Mouse (Mus musculus) intestine, postnatal 0 days (tissue): ENCODE measurements at regions not wholly inside any gene's neighbourhood (a gene's known extent, or its start where the extent isn't known, plus 50 kb on each side); places are given as distances from the start of the nearest gene placed in this dataset.

Source experiments
- ATAC-seq: fragments of 200-750 bp; cut with Nextera tagmentation; 2 replicates; pipeline ENCODE4 v1.8.0; 2017; ENCODE audit warnings: mild to moderate bottlenecking, moderate TSS enrichment, moderate library complexity
- H3K27ac ChIP-seq: fragments of 300-500 bp; sonication (generic); 2 replicates; pipeline ENCODE4 v1.5.1; 2014; ENCODE audit warnings: mild to moderate bottlenecking, low read depth, low read length, moderate library complexity
- H3K27me3 ChIP-seq: fragments of 300-500 bp; sonication (generic); replicated peaks from 2 replicates; pipeline ENCODE4 v1.6.1; 2014; ENCODE audit warnings: low read length, mixed read lengths; ENCODE audit not compliant: control insufficient read depth, insufficient read depth
- H3K36me3 ChIP-seq: fragments of 300-500 bp; sonication (generic); 2 replicates; pipeline ENCODE4 v1.6.1; 2014; ENCODE audit warnings: mild to moderate bottlenecking, moderate library complexity; ENCODE audit not compliant: control insufficient read depth, insufficient read depth
- H3K4me1 ChIP-seq: fragments of 300-500 bp; sonication (generic); replicated peaks from 2 replicates; pipeline ENCODE4 v1.6.1; 2014; ENCODE audit warnings: antibody characterized with exemption, low read length, mixed read lengths; ENCODE audit not compliant: control insufficient read depth, insufficient read depth
- H3K4me2 ChIP-seq: fragments of 300-500 bp; sonication (generic); replicated peaks from 2 replicates; pipeline ENCODE4 v1.6.1; 2014; ENCODE audit warnings: low read depth, mild to moderate bottlenecking, moderate library complexity
- H3K4me3 ChIP-seq: fragments of 300-500 bp; sonication (generic); 2 replicates; pipeline ENCODE4 v1.5.1; 2014; ENCODE audit warnings: low read depth, low read length
- H3K9ac ChIP-seq: fragments of 300-500 bp; sonication (generic); 2 replicates; pipeline ENCODE4 v1.6.1; 2014; ENCODE audit warnings: mild to moderate bottlenecking, low read depth, low read length
- H3K9me3 ChIP-seq: fragments of 300-500 bp; sonication (generic); 2 replicates; pipeline ENCODE4 v1.6.1; 2016; ENCODE audit warnings: mixed run types; ENCODE audit not compliant: control insufficient read depth
- CTCF ChIP-seq: sonication (generic); IDR thresholded peaks from 2 replicates; pipeline ENCODE4 v1.5.1; 2016; ENCODE audit warnings: low read depth, mild to moderate bottlenecking, control low read depth, antibody characterized with exemption, moderate library complexity
- WGBS: fragments of 180-500 bp; shearing (Covaris S2); extraction: QIAGEN DNeasy Blood & Tissue Kit; methylation state at CpG from one replicate; pipeline ENCODE4 v1.1.7; 2014; 5-methylcytosine and 5-hydroxymethylcytosine counted together

GRCm38 (mm10) chr8:112189698-112190097 is 174.9 kb upstream of the Gm6793 start:
- Histone ChIP-seq H3K4me1 (no peaks in the 10 kb centered on the region), H3K4me3 (no peak overlapping the region), H3K27ac (no peak overlapping the region), H3K27me3 (no peaks in the 10 kb centered on the region), H3K4me2 (no peak overlapping the region), H3K9ac (no peak overlapping the region), H3K9me3 (no peaks in the 10 kb centered on the region), H3K36me3 (no peaks in the 10 kb centered on the region)
- no peak for TF ChIP-seq CTCF
- no peak for ATAC-seq
- WGBS = 29% methylated on average over 2 of the region's 2 CpGs

- H3K36me3 ChIP-seq = no peaks in the 10 kb centered on the region
- no peak overlapping the region for H3K4me3 ChIP-seq
- H3K9me3 ChIP-seq = no peaks in the 10 kb centered on the region
- H3K27ac ChIP-seq = no peak overlapping the region
- ATAC-seq = no peak
- H3K4me2 ChIP-seq = no peak overlapping the region
- no peaks in the 10 kb centered on the region for H3K4me1 ChIP-seq
- H3K9ac ChIP-seq = no peak overlapping the region
- no peaks in the 10 kb centered on the region for H3K27me3 ChIP-seq
- TF ChIP-seq CTCF = no peak
- WGBS = 97% methylated on average over 1 of the region's 1 CpGs
Measured at GRCm38 (mm10) chr8:112170184-112170583, 155.3 kb upstream of the Gm6793 start.

GRCm38 (mm10) chr8:112156656-112157055 is 141.8 kb upstream of the Gm6793 start:
- Histone ChIP-seq H3K9ac (no peak overlapping the region), H3K4me1 (no peaks in the 10 kb centered on the region), H3K4me3 (no peak overlapping the region), H3K4me2 (no peak overlapping the region), H3K27me3 (no peaks in the 10 kb centered on the region), H3K27ac (no peak overlapping the region), H3K36me3 (no peaks in the 10 kb centered on the region), H3K9me3 (no peaks in the 10 kb centered on the region)
- TF ChIP-seq CTCF = no peak
- WGBS = 83% methylated on average over 7 of the region's 7 CpGs
- ATAC-seq = no peak

DNA sequence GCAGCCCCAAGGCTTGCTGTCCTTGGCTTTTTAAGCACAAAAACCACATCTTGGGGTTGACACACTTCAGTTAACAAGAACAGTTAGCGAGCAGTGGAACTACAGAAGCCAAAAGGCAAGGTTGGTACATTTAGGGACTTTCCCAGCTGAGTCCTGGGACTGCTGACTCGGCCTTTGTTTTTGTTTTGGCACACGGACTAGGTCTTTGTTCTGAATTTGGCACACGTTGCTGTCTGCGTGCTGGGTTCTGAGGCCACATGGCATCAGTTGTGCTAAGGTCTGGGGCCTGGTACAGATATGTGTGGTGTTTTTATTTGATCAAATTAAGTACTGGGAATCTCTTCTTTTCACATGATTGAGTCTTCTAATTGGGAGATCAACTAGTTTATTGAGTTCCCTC is 124.1 kb upstream of the Gm6793 start:
- Histone ChIP-seq H3K36me3 (no peaks in the 10 kb centered on the region), H3K4me3 (no peak overlapping the region), H3K9me3 (no peaks in the 10 kb centered on the region), H3K27ac (no peak overlapping the region), H3K9ac (no peak overlapping the region), H3K27me3 (no peaks in the 10 kb centered on the region), H3K4me2 (no peak overlapping the region), H3K4me1 (no peaks in the 10 kb centered on the region)
- WGBS = 73% methylated on average over 5 of the region's 5 CpGs
- ATAC-seq = no peak
- TF ChIP-seq CTCF = no peak

GRCm38 (mm10) chr8:112130196-112130595 is 115.4 kb upstream of the Gm6793 start:
- no peak for TF ChIP-seq CTCF
- Histone ChIP-seq H3K9me3 (no peaks in the 10 kb centered on the region), H3K4me1 (no peaks in the 10 kb centered on the region), H3K4me2 (no peak overlapping the region), H3K27me3 (no peaks in the 10 kb centered on the region), H3K36me3 (no peaks in the 10 kb centered on the region), H3K4me3 (no peak overlapping the region), H3K27ac (no peak overlapping the region), H3K9ac (no peak overlapping the region)
- no peak for ATAC-seq
- WGBS = 69% methylated on average over 2 of the region's 2 CpGs

DNA sequence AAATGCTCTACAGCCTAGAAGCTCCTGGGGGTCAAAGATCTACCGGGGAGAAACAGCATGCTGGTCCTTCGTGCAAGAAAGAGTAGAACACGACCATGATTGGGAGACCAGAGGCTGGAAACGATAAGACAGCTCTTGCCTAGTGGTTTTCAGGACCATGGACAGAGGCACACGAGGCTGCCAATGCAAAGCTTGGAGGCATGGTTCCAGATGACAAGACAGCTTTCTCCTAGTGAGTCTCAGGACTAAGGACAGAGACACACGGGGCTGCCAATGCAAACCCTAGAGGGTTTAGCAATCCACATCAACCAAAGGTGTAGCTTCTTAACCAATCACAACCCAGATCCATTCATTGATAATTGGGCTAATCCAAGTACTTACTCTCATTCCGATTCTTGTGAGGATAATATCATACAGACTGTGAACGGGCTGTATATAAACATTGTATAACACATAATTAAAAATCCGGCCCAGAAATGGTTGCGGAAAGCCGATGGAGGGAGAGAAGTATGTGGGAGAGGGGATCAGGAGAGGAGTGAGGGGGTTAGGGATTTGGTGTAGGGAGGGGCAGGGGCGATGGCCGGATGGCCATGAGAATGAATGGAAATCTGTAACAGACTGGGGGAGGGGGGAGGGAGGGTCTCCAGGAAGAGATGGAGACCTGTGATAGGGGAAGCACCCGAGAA is 114.1 kb upstream of the Gm6793 start:
- WGBS = 51% methylated on average over 14 of the region's 14 CpGs
- Histone ChIP-seq H3K4me3 (no peak overlapping the region), H3K27me3 (no peaks in the 10 kb centered on the region), H3K9ac (no peak overlapping the region), H3K27ac (no peak overlapping the region), H3K4me1 (no peaks in the 10 kb centered on the region), H3K36me3 (no peaks in the 10 kb centered on the region), H3K9me3 (no peaks in the 10 kb centered on the region), H3K4me2 (no peak overlapping the region)
- no peak for ATAC-seq
- TF ChIP-seq CTCF = no peak

DNA sequence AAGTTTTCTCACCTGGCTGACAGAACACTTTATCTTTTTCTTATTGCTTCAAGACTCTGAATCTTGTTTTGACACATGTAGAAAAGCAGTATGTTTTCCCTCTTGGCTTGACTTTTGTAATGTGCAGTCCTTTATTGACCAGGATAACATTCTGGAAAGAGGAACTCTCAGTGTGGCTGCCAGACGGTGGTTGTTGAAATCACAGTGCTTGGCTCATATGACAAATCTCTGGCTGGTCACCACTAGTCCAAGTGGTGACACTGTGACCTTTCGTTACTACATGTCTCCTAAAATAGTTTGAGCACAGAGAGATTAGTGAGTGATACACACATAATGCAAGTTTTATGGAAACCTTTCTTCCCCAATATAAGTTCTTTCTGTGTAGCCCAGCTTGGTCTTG is 97.1 kb upstream of the Gm6793 start:
- TF ChIP-seq CTCF = no peak
- Histone ChIP-seq H3K4me2 (no peak overlapping the region), H3K9ac (no peak overlapping the region), H3K36me3 (no peaks in the 10 kb centered on the region), H3K27me3 (no peaks in the 10 kb centered on the region), H3K9me3 (no peaks in the 10 kb centered on the region), H3K4me1 (no peaks in the 10 kb centered on the region), H3K27ac (no peak overlapping the region), H3K4me3 (no peak overlapping the region)
- ATAC-seq = no peak
- 52% methylated on average over 2 of the region's 2 CpGs for WGBS
